Mouse (Mus musculus) neural tube, embryonic 11.5 days (tissue): ENCODE results near the gene Nadk. TPM values are rescaled to one million over a fixed set of nuclear protein-coding genes. Genes with fewer than 3 reads are reported as not detected.

Experiments used
- ATAC-seq: fragments of 200-750 bp; cut with Nextera tagmentation; 2 replicates; pipeline ENCODE4 v1.8.0; 2017; ENCODE audit warnings: moderate number of reproducible peaks, mild to moderate bottlenecking, moderate TSS enrichment, moderate library complexity; ENCODE audit not compliant: insufficient read depth, low FRiP score, low TSS enrichment
- DNase-seq: peaks from one replicate; pipeline ENCODE4 v3.0.0-alpha.2; 2015; ENCODE audit warnings: low spot score
- H3K27ac ChIP-seq: fragments of 300-500 bp; sonication (generic); 2 replicates; pipeline ENCODE4 v1.5.1; 2014; ENCODE audit warnings: low read depth, mild to moderate bottlenecking, low read length
- H3K27me3 ChIP-seq: fragments of 300-500 bp; sonication (generic); 2 replicates; pipeline ENCODE4 v1.6.1; 2014; ENCODE audit warnings: mild to moderate bottlenecking, low read length, mixed read lengths; ENCODE audit not compliant: control insufficient read depth, insufficient read depth
- H3K36me3 ChIP-seq: fragments of 300-500 bp; sonication (generic); 2 replicates; pipeline ENCODE4 v1.6.1; 2014; ENCODE audit warnings: mild to moderate bottlenecking, low read length, moderate library complexity, mixed read lengths; ENCODE audit not compliant: control insufficient read depth, insufficient read depth
- H3K4me1 ChIP-seq: fragments of 300-500 bp; sonication (generic); 2 replicates; pipeline ENCODE4 v1.6.1; 2014; ENCODE audit warnings: low read length, mixed read lengths; ENCODE audit not compliant: control insufficient read depth, insufficient read depth
- H3K4me2 ChIP-seq: fragments of 300-500 bp; sonication (generic); 2 replicates; pipeline ENCODE4 v1.6.1; 2014; ENCODE audit warnings: low read depth, mild to moderate bottlenecking, moderate library complexity
- H3K4me3 ChIP-seq: fragments of 300-500 bp; sonication (generic); 2 replicates; pipeline ENCODE4 v1.5.1; 2014; ENCODE audit warnings: low read depth, low read length
- H3K9ac ChIP-seq: fragments of 300-500 bp; sonication (generic); 2 replicates; pipeline ENCODE4 v1.6.1; 2014; ENCODE audit warnings: mild to moderate bottlenecking, low read length
- H3K9me3 ChIP-seq: fragments of 300-500 bp; sonication (generic); 2 replicates; pipeline ENCODE4 v1.6.1; 2016; ENCODE audit warnings: low read length; ENCODE audit not compliant: control insufficient read depth
- WGBS: fragments of 180-500 bp; shearing (Covaris S2); extraction: QIAGEN DNeasy Blood & Tissue Kit; methylation state at CpG from one replicate; pipeline ENCODE4 v1.1.7; 2014; 5-methylcytosine and 5-hydroxymethylcytosine counted together
- polyA plus RNA-seq: library from polyadenylated mRNA; unstranded; fragments of >200 nt; fragmentation: Nextera tagmentation; extraction: Ambion mirVana; gene quantifications from 2 replicates; pipeline ENCODE4 v1.2.1, GENCODE M21; 2014

The Nadk gene
- polyA plus RNA-seq, 1 experiment from 2014 or later, result 110 TPM

DNA sequence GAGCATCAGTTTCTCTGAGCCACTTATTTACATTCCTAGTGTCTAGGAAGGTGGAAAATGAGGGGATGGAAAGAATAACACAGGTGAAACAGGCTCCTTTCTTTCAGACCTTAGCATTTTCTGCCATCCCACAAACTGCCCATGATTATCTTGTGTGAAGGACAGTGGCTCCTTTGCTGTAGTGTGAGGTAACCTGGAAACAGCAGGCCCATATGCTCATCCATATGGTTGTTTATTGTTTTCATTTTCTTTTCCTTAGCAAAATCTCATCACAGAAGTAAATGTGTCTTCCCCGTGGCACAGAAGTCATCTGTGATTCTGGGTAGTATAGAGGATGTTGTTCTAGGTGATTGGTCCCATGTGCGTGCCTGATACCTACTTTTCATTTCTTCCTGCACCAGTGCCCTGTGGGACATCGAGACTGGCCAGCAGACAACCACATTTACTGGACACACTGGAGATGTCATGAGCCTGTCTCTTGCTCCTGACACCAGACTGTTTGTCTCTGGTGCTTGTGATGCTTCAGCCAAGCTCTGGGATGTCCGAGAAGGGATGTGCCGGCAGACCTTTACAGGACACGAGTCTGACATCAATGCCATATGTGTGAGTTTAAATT lies 9.2 kb upstream of the Nadk start:
- Histone ChIP-seq H3K4me2 (no peak overlapping the region), H3K27me3 (no peaks in the 10 kb centered on the region), H3K4me1 (no peaks in the 10 kb centered on the region), H3K4me3 (no peak overlapping the region), H3K36me3 (peaks cover 26% of the 10 kb centered on the region), H3K27ac (no peak overlapping the region), H3K9me3 (no peaks in the 10 kb centered on the region), H3K9ac (no peak overlapping the region)
- WGBS, result 91% methylated on average over 6 of the region's 6 CpGs
- DNase-seq (no peak), ATAC-seq (no peak)

DNA sequence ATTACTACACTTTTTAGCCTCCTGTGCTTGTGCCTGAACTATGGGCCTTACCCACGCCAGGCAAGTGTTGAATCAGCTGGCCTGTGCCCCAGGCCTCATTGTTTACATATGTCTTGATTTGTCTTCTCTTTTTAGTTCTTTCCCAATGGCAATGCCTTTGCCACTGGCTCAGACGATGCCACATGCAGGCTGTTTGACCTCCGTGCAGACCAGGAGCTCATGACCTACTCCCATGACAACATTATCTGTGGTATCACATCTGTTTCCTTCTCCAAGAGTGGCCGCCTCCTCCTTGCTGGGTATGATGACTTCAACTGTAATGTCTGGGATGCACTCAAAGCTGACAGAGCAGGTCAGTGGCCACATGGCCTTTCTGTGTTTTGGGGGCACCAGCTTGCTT lies 7.3 kb upstream of the Nadk start:
- Histone ChIP-seq H3K9me3 (no peaks in the 10 kb centered on the region), H3K27ac (no peak overlapping the region), H3K36me3 (peaks cover 30% of the 10 kb centered on the region), H3K4me3 (no peak overlapping the region), H3K9ac (no peak overlapping the region), H3K4me2 (no peak overlapping the region), H3K27me3 (no peaks in the 10 kb centered on the region), H3K4me1 (no peaks in the 10 kb centered on the region)
- 87% methylated on average over 4 of the region's 4 CpGs for WGBS
- ATAC-seq, result no peak
- DNase-seq, result no peak

DNA sequence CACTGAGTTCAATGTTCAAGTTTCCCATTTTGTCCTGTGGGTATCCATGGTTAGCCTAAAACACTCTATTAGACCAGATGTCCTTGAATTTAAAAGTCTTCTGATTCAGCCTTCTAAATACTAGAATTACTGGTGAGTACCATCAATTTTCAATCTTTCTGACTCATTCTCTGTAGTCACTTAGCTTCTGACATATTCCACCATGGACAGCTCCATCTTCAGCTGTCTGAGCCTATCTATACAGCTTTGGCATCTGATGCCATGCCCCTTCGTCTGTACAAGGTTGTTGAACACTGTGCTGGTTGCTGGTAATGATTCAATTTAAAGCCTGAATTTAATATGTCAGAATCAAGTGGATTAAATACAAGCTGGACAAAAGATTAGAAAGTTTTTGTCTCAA lies 6.7 kb upstream of the Nadk start:
- DNase-seq (no peak), ATAC-seq (no peak)
- Histone ChIP-seq H3K9me3 (no peaks in the 10 kb centered on the region), H3K4me1 (no peaks in the 10 kb centered on the region), H3K9ac (no peak overlapping the region), H3K36me3 (peaks cover 30% of the 10 kb centered on the region), H3K4me2 (no peak overlapping the region), H3K4me3 (no peak overlapping the region), H3K27me3 (no peaks in the 10 kb centered on the region), H3K27ac (no peak overlapping the region)
- 78% methylated on average over 1 of the region's 1 CpGs for WGBS

DNA sequence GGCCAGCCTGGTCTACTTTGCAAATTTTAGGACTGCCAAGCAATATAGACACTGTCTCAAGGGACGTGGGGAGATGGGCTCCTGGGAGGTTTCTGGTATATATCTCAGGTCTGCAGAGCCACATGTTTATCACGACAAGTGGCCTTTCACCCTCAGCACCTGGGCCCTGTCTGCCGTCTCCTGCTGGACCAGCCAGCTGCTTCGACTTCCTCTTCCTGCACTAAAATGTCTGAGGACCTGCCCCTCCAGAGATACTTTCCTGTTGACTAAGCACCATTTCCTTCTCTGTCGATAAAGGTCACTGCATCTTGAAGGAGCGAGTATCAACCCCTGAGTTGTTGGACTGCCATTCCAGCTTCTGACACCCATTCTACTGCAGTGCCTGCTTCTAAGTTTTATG lies 2.7 kb upstream of the Nadk start:
- H3K9me3 ChIP-seq, result no peaks in the 10 kb centered on the region
- H3K4me2 ChIP-seq, result no peak overlapping the region

DNA sequence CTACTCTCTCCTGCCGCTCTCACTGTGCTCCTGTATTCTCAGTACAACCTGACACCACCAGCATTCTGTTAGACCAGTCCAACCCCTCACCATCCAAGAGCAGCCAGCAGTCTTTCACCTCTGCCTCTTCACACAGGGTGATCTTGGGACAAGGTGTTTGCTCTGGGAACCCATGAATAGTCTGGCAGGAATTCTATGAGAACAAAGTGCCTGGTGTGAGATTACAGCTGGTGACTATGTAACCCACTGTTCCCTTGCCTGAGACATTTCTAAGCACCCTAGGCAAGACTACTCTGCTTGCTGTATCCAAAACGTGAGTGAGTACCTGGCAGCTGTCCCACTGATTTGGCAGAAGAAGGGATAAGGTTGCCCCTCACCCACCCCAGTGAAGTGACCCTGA lies 1.2 kb upstream of the Nadk start:
- H3K9ac ChIP-seq, result no peak overlapping the region
- H3K27me3 ChIP-seq, result no peaks in the 10 kb centered on the region
- H3K27ac ChIP-seq, result no peak overlapping the region
- H3K4me2 ChIP-seq, result no peak overlapping the region
- no peak overlapping the region for H3K4me3 ChIP-seq
- H3K9me3 ChIP-seq, result no peaks in the 10 kb centered on the region
- DNase-seq (no peak), ATAC-seq (no peak)
- peaks cover 14% of the 10 kb centered on the region for H3K36me3 ChIP-seq
- 67% methylated on average over 2 of the region's 2 CpGs for WGBS
- H3K4me1 ChIP-seq, result peaks cover 16% of the 10 kb centered on the region

More for the DNA sequence above, 2.7 kb upstream of the Nadk start:
- no peak overlapping the region for H3K9ac ChIP-seq
- H3K27ac ChIP-seq, result no peak overlapping the region
- ATAC-seq (no peak), DNase-seq (no peak)
- H3K4me3 ChIP-seq, result no peak overlapping the region
- H3K4me1 ChIP-seq, result peaks cover 8% of the 10 kb centered on the region; the same call in 1 of the 2 replicates
- WGBS, result 85% methylated on average over 6 of the region's 6 CpGs
- no peaks in the 10 kb centered on the region for H3K27me3 ChIP-seq
- peaks cover 14% of the 10 kb centered on the region for H3K36me3 ChIP-seq

DNA sequence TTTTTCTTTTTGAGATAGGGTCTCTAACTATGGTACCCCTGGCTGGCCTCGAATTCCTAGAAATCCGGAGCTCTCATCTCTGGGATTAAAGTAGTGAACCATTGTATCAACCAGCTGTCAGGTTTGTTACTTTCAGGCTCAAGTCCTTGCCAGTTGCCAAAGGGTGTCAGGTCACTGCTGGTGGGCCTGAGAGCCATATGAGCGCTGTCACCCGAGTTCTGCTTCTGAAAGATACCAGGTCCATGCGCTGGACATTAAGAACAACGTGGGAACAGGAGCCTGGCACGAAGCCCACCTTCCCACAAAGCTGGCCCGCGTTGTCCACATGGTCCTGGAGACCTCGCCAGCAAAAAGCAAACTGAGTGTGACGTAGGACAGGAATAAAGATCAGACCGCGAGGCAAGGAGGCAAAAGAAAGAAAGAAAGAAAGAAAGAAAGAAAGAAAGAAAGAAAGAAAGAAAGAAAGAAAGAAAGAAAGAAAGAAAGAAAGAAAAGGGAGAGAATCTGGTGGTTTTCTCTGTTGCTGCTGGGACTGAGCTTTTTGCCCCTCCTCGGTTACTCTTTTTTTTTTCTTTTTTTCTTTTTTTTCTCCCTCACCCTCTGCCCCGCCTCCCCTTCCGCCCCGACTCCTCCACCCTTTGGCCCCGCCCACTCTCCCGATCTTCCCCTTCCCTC lies 684 bp downstream of the Nadk start:
- Histone ChIP-seq H3K4me1 (peaks cover 16% of the 10 kb centered on the region), H3K4me2 (peak overlapping the region; percentile 91), H3K27me3 (no peaks in the 10 kb centered on the region), H3K4me3 (peak overlapping the region; percentile 77), H3K27ac (peak overlapping the region; percentile 50), H3K36me3 (peaks cover 6% of the 10 kb centered on the region), H3K9me3 (no peaks in the 10 kb centered on the region), H3K9ac (peak overlapping the region; percentile 28; the same call in 1 of the 2 replicates)
- peak; percentile 45 for DNase-seq
- WGBS, result 6% methylated on average over 18 of the region's 19 CpGs
- ATAC-seq, result peak; percentile 14; the same call in 1 of the 2 replicates

DNA sequence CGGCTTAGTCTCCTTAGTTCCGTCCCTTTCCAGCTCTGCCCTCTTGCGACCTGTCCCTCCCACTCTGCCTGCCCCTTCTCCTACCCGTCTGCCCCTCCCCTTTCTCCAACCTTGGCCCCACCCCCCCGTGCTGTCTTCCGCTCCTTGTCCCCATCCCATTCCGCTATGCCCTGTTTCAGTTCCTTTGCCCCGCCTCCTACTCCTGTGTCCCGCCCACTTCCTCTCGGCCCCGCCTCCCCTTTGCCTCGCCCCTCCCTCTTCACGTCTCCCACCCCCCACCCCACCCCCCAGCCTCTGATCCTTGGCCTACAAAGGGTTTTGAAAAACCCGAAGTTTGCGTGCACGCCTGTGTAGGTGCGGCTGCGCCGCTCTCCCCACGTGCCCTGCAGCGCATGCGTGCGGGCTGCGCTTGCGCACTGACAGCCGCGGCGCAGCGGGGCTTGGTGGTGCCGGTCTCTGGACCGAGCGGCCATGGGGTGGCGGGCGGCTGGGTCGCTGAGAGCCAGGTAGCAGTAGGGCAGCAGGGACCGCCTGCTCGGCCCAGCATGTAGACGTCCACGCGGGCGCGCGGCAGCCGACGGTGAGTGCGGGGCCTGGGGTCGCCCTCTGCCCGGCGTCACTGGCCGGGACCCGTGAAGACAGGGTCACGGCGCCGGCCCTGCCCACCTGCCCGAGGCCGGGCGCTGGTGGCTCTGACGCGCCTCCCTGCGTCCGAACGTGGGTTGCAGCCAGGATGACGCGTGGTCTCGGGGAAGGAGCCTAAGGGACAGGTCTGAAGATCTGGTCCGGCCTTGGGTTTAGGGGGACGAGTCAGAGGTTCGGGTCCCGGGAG lies 1.4 kb downstream of the Nadk start:
- DNase-seq, result peak; percentile 97
- Histone ChIP-seq H3K4me2 (peak overlapping the region; percentile 91), H3K27ac (peak overlapping the region; percentile 88), H3K27me3 (no peaks in the 10 kb centered on the region), H3K4me3 (peak overlapping the region; percentile 77), H3K9ac (peak overlapping the region; percentile 78), H3K9me3 (no peaks in the 10 kb centered on the region), H3K36me3 (peaks cover 5% of the 10 kb centered on the region), H3K4me1 (peaks cover 16% of the 10 kb centered on the region)
- ATAC-seq, result peak; percentile 94
- under 1% methylated on average over 69 of the region's 69 CpGs for WGBS

DNA sequence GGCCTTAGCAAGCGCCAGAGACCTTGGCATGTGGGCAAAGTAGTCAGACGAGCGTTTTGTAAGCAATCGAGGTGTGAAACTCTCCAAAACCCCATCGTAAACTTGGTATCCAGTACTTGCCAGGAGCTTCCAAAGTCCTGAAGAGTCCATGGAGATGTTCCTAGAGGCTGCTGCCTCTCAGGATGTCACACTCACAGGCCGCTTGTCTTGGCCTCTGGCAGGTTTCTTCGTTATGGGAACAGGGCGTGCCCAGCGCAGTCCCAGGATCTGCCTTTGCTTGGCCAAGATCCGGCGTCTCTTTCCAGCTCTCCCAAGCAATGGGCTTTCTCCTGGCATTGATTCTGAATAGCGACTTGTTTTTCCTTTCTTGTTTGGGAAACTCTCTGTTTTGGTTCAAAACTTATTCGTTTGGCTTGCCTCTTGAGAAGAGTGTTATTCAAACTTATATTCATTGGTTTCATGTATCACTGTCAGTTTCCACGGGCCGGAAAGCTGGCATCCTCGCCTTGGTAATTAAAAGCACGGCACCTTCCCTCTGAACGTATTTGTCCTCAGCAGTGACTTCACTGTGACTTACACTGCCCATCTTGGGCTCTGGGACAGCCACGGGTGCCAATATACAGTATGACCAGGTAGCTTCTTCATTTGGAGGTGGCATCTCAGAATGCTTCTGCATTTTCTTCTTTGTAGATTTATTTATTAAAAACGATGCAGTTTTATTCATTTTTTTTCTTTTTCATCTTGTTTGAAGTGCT lies 2.3 kb downstream of the Nadk start:
- peak overlapping the region; percentile 88 for H3K27ac ChIP-seq
- 16% methylated on average over 20 of the region's 20 CpGs for WGBS
- no peak for DNase-seq

More for the DNA sequence above, 2.3 kb downstream of the Nadk start:
- Histone ChIP-seq H3K9ac (peak overlapping the region; percentile 78), H3K4me3 (peak overlapping the region; percentile 77), H3K27me3 (no peaks in the 10 kb centered on the region), H3K9me3 (no peaks in the 10 kb centered on the region), H3K36me3 (no peaks in the 10 kb centered on the region), H3K4me2 (peak overlapping the region; percentile 91), H3K4me1 (peaks cover 16% of the 10 kb centered on the region)
- ATAC-seq, result no peak
